Mouse (Mus musculus) adrenal gland, adult 18-20 months (tissue): ENCODE data around the gene Mettl7a3. TPM values are rescaled to one million over a fixed set of nuclear protein-coding genes. Genes with fewer than 3 reads are reported as not detected.
"Not testable (repeated sequence)": the region's sequence is repeated elsewhere in the genome, so short reads cannot be mapped to it uniquely, and the experiment has no call there.

Experiments used
- DNase-seq, 2 experiments: peaks; one replicate each; pipeline ENCODE4 v3.0.0; 2021 to 2022; ENCODE audit warnings: low spot score in 2 of 2
- total RNA-seq, 2 experiments: library from RNA; stranded (reverse); gene quantifications; 1 replicate in 1 of 2; 2 replicates in 1 of 2; pipeline ENCODE4 v1.2.3; 2021

Gene Mettl7a3
- total RNA-seq, 2 experiments from 2014 or later, result 0.27 to 0.42 TPM

DNA sequence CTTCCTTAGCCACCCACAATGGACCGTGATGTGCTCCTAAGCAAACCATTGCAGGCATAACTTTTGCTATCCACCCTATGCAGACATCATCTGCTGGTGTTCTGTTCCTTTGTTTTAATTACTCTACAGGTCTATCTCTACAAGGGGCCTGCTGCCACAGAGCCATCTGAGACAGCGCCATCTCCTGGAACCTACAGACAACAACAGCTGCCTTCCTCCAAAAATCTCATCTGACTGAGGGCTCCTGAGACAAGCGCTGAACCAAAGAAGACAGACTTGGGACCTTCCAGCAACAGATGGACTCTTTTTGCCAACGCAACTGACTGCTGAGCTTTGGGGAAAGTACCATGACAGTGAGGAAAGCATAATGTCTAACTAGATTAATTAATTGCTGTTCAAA is 6.6 kb upstream of the Mettl7a3 start:
- DNase-seq, result not testable (repeated sequence)

DNA sequence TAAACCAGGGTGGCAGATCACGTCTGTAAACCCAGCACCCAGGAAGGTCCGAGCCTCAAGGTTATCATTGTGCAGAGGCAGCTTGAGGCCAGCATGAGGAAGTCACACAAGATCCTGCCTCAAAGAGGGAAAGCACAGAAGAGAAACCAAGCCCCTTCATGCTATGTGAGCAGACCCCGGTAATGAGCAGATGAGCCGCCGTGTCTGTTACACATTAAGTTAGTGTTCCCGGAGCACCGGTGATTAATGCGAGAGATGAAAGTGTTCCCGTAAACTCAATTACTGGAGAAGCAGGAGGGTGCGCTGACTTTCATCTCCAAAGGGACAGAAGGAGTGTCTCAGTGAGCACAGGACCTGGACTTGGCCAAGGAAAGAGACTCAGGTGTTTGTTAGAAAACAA is 5.4 kb upstream of the Mettl7a3 start:
- DNase-seq, result not testable (repeated sequence)

DNA sequence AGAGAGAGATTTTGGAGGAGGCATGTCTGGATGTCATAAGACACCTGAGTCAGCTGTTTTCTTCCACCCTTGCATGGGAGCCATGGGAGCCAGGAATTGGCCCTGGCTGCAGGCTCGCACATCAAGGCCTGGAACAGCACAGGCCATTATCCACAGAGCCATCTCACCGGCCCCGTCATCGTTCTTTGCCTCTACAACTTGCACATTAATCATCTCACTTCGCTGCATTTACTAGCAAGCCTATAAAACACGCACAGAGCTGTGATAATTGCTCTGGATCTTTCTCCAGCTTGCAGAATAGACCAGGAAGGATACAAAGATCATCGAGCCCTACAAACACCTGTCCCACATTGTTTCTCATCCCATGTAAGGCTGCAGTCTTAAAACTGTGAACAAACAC is 4.0 kb upstream of the Mettl7a3 start:
- no peak for DNase-seq

DNA sequence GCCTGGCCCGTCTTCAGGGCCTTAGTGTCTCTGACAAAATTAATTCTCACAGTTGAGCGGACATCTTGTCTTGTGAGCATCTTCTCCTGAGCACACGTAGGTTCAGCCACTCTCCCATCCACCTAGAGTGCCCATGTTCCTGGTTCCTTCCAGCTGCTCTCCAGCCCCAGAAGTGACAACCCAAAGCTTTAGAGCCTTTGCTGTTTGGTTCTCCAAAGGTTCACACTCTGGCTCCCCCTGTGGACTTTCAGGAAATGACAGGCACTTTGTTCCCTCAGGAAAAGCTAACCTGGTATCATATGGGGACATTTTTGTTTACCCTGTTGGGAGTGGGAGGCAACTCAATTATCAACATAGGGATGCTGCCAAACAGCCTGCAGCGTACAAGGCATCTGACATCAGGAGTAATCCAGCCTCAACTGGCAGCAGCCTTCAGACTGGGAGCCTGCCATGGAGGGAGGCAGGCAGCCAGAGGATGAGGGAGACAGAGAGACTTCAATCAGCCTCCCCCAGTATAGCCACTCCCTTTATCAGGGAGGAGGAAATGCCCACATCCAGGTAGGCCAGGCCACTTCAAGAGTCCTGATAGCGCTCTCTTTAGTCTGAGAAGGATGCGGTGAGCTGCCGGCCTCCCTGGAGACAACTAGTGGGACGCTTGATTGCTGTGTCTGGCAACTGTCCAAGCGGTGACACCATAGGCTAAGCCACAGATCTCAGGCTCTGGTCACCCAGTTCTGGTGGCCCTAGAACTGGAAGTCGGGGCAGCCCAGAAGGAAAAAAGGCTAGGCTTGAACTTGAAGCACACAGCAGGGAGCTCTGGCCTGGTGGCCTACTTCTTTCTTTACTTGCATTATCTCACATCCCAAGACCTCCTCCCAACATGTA is 2.4 kb upstream of the Mettl7a3 start:
- not testable (repeated sequence) for DNase-seq

DNA sequence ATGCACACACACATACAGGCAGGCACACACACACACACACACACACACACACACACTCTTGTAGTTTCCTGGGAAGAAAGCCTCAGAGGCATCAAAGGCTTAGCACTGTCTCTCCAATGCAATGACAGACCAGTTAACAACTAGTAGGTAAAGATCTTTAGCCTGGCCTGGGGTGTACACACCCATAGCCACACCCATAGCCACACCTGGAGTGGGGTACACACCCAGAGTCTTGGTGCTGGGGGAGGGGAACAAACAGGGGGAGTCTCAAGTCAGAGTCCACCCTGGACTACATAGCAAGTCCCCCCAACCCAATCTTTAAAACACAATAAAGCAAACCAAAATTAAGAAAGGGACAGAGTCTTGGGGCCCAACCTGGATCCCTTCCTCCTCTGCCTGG is 2.6 kb downstream of the Mettl7a3 start:
- not testable (repeated sequence) for DNase-seq

DNA sequence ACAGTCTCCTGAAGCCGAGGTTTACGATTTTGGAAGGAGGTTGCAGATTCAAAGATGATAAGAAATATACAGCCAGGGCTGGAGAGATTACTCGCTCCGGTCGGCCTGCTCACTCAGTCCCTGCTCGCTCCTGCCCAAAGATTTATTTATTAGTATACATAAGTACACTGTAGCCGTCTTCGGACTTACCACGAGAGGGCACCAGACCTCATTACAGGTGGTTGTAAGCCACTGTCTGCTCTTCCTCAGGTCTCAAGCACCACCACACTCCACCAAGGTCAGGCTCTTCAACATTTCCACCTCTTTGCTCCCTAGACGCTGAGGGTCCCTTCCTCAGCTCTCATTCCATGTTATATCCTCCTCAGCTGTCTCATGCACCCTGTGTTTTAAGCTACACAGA is 3.1 kb downstream of the Mettl7a3 start:
- peak; percentile 49 to 52 for DNase-seq

DNA sequence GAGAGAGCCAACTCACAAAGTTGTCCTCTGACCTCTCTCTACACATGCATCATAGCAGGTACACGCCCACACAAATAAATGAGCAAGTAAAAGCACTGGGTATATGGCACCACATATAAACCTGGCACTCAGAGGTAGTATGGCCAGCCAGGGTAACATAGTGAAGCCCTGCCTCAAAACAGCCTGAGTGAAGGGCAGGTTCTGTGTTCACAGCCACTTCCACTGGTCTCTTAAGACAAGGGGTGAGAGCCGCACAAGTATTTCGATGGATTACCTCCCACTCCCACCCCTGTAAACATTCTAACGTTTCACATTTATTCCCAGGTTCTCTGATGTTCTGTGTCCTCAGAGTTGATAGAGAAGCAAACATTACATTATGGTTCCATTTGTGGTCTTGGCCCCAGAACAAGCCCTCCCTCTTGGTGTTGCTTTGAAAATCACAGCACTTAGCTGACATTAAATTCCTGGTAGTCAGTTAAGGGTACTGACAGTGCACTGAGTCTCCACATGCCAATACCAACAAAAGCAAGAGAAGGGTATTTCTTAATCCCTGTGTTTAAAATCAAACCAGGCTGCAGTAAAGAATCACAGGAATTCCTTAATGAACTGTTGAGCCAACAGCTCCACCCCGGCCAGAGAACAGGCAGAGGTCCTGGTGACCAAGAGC is 6.7 kb downstream of the Mettl7a3 start:
- not testable (repeated sequence) for DNase-seq

DNA sequence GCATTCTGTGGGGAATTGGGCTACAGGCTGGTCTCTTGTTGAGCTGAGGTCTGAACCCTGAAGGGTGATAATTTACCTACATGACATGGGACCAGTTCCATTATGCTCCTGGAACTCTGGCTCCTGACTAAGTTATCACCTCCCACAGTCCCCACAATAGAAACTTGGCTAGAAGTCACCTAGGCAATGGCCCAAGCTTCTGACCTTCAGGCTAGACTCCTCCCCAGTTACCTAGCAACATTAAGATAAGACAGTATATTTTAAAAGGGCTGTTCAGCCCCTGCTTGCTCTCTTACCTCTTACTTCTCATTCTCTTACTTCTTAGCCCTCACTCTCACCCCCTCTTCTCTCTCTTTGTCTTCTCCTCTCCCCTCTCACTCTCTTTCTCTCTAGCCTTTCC is 10.8 kb downstream of the Mettl7a3 start:
- no peak for DNase-seq

GRCm38 (mm10) chr15:100346761-100347160 is 12.0 kb downstream of the Mettl7a3 start:
- no peak for DNase-seq

- DNase-seq, result no peak
Observed at GRCm38 (mm10) chr15:100349496-100349895, 14.8 kb downstream of the Mettl7a3 start.

- no peak for DNase-seq
Observed at GRCm38 (mm10) chr15:100351501-100352060, 16.9 kb downstream of the Mettl7a3 start.

GRCm38 (mm10) chr15:100352711-100353250 is 18.1 kb downstream of the Mettl7a3 start, which contains the start of the genes Methig1 and Mettl7a2:
Gene Methig1, plus strand, starts transcription at chr15:100353149.
Gene Mettl7a2, plus strand, starts transcription at chr15:100353200.
- no peak for DNase-seq

DNA sequence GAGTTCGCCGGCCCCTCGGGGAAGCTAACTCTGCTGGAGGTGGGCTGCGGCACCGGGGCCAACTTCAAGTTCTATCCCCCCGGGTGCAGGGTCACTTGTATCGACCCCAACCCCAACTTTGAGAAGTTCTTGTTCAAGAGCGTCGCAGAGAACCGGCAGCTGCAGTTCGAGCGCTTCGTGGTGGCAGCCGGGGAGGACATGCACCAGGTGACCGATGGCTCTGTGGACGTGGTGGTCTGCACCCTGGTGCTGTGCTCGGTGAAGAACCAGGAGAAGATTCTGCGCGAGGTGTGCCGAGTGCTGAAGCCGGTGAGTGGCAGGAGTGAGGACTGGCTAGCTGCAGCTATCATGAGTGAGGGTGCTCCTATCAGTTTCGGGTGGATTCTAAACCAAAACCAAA is 18.7 kb downstream of the Mettl7a3 start:
- DNase-seq, result not testable (repeated sequence)

DNA sequence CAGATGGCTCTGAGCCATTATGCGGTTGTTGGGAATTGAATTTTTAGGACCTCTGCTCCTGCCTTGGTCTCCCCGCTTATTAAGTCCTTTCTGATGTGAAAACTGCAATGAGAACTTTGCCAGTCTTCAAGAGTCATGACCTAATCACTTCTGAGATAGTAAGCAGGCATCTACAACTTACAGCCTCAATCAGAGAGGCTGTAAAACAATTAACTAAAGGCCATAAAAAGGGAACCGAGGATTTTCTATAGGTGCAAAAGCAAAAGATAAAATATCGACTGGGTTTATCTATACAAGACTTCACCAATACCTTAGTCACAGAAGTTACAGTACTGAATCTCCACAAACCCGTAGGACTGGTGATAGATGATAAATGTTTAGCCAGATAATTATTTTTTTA is 21.1 kb downstream of the Mettl7a3 start:
- no peak for DNase-seq

DNA sequence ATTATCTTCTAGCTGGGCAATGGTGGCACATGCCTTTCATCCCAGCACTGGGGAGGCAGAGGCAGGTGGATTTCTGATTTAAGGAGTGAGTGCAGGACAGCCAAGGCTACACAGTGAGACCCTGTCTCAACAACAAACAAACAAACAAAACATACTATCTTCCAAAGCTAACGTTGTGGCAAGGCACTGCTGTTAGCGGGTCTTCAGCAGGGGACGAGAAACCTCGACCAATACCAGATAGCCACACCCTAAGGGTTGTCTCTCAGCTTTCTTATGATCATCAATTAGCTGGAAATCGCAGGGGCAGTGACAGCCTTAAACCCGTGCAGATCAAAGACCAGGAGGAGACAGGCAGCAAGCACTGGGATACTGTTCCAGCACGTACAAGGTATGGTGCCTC is 29.5 kb downstream of the Mettl7a3 start, which contains the start of gene Higd1c:
Gene Higd1c, plus strand, starts transcription at position 301 of the 400 bp plus-strand sequence.
- DNase-seq, result no peak

- not testable (repeated sequence) for DNase-seq
Observed at GRCm38 (mm10) chr15:100365967-100366366, 31.2 kb downstream of the Mettl7a3 start.

DNA sequence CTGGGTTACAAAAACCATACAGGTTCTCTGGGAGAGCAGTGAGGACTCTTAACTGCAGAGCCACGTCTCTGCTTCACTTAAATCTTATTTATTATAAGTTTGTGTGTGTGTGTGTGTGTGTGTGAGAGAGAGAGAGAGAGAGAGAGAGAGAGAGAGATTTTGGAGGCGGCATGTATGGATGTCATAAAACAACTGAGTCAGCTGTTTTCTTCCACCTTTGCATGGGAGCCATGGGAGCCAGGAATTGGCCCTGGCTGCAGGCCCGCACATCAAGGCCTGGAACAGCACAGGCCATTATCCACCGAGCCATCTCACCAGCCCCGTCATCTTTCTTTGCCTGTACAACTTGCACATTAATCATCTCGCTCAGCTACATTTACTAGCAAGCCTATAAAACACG is 32.4 kb downstream of the Mettl7a3 start:
- no peak for DNase-seq

DNA sequence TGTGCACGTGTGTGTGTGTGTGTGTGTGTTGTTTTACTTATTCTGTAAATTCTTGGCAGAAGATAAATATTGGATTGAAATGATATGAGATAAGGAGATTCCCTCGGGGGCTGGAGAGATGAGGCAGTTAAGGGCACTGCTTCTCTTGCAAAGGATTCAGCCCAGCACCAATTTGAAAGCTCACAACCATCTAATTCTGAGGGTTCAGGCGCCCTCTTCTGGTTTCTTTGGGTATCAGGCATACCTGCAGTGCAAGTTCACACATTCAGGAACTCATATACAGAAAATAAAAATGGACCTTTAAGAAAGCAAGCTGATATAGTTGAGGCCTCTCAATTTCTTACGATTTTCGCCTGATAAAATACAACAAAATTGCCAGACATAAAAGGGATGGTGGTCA is 40.3 kb downstream of the Mettl7a3 start:
- peak; percentile 44 to 52 for DNase-seq

DNA sequence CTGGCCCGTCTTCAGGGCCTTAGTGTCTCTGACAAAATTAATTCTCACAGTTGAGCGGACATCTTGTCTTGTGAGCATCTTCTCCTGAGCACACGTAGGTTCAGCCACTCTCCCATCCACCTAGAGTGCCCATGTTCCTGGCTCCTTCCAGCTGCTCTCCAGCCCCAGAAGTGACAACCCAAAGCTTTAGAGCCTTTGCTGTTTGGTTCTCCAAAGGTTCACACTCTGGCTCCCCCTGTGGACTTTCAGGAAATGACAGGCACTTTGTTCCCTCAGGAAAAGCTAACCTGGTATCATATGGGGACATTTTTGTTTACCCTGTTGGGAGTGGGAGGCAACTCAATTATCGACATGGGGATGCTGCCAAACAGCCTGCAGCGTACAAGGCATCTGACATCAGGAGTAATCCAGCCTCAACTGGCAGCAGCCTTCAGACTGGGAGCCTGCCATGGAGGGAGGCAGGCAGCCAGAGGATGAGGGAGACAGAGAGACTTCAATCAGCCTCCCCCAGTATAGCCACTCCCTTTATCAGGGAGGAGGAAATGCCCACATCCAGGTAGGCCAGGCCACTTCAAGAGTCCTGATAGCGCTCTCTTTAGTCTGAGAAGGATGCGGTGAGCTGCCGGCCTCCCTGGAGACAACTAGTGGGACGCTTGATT is 43.2 kb downstream of the Mettl7a3 start:
- not testable (repeated sequence) for DNase-seq

GRCm38 (mm10) chr15:100379658-100380057 is 44.9 kb downstream of the Mettl7a3 start:
- no peak for DNase-seq

- DNase-seq, result no peak
Observed at GRCm38 (mm10) chr15:100380104-100380503, 45.4 kb downstream of the Mettl7a3 start.
